Mouse (Mus musculus) myocyte (in vitro differentiated cells): ENCODE data around the gene Dab1. TPM values are rescaled to one million over a fixed set of nuclear protein-coding genes. Genes with fewer than 3 reads are reported as not detected.

Experiments used
- H3K27me3 ChIP-seq: one replicate; pipeline ENCODE4 v1.6.1; 2011; ENCODE audit not compliant: control insufficient read depth, insufficient read depth, insufficient read length
- H3K36me3 ChIP-seq: one replicate; pipeline ENCODE4 v1.6.1; 2011; ENCODE audit not compliant: control insufficient read depth, insufficient read depth
- H3K4me2 ChIP-seq: one replicate; pipeline ENCODE4 v1.6.1; 2011; ENCODE audit warnings: low read depth, control low read depth
- H3K4me3 ChIP-seq: one replicate; pipeline ENCODE4 v1.5.1; 2011; ENCODE audit warnings: mild to moderate bottlenecking, control low read depth, moderate library complexity
- H3K79me2 ChIP-seq: one replicate; pipeline ENCODE4 v1.6.1; 2011; ENCODE audit not compliant: control insufficient read depth, insufficient read depth
- H3ac ChIP-seq: one replicate; pipeline ENCODE4 v1.6.1; 2011; ENCODE audit not compliant: control insufficient read depth, insufficient read length
- CEBPB ChIP-seq: IDR thresholded peaks from 2 replicates; pipeline ENCODE4 v1.6.1; 2011; ENCODE audit warnings: mild to moderate bottlenecking, moderate library complexity; ENCODE audit not compliant: poor library complexity, insufficient read depth, severe bottlenecking
- E2F4 ChIP-seq: IDR thresholded peaks from one replicate; pipeline ENCODE4 v1.6.1; 2011; ENCODE audit warnings: mild to moderate bottlenecking, control low read depth, moderate library complexity; ENCODE audit not compliant: insufficient read depth
- MAX ChIP-seq: IDR thresholded peaks from one replicate; pipeline ENCODE4 v1.6.1; 2011; ENCODE audit warnings: low read depth, mild to moderate bottlenecking, control low read depth
- MYOD1 ChIP-seq, 3 experiments: IDR thresholded peaks; one replicate each; pipeline ENCODE4 v1.6.1; 2011; ENCODE audit warnings: control low read depth in 2 of 3, low read depth in 2 of 3, mild to moderate bottlenecking in 2 of 3, moderate library complexity in 1 of 3; ENCODE audit not compliant: insufficient read length in 2 of 3, control insufficient read depth in 1 of 3
- MYOG ChIP-seq, 3 experiments: IDR thresholded peaks; one replicate each; pipeline ENCODE4 v1.6.1; 2011; ENCODE audit warnings: control low read depth in 2 of 3, low read depth in 2 of 3, mild to moderate bottlenecking in 2 of 3; ENCODE audit not compliant: insufficient read length in 2 of 3, control insufficient read depth in 1 of 3, insufficient read depth in 1 of 3
- POLR2A ChIP-seq: IDR thresholded peaks from one replicate; pipeline ENCODE4 v1.6.1; 2011; ENCODE audit warnings: low read depth, mild to moderate bottlenecking, control low read depth, moderate library complexity; ENCODE audit not compliant: insufficient read length
- POLR2AphosphoS2 ChIP-seq: IDR thresholded peaks from one replicate; pipeline ENCODE4 v1.6.1; 2011; ENCODE audit warnings: low read depth, control low read depth; ENCODE audit not compliant: insufficient read length
- REST ChIP-seq: IDR thresholded peaks from one replicate; pipeline ENCODE4 v1.6.1; 2011; ENCODE audit warnings: mild to moderate bottlenecking, control low read depth, moderate library complexity; ENCODE audit not compliant: insufficient read depth, insufficient read length
- SRF ChIP-seq: IDR thresholded peaks from one replicate; pipeline ENCODE4 v1.6.1; 2011; ENCODE audit warnings: low read depth; ENCODE audit not compliant: control insufficient read depth, insufficient read length
- TCF12 ChIP-seq: IDR thresholded peaks from one replicate; pipeline ENCODE4 v1.6.1; 2011; ENCODE audit warnings: mild to moderate bottlenecking, control low read depth; ENCODE audit not compliant: poor library complexity, insufficient read depth, severe bottlenecking
- TCF3 ChIP-seq: IDR thresholded peaks from one replicate; pipeline ENCODE4 v1.6.1; 2011; ENCODE audit warnings: low read depth, control low read depth; ENCODE audit not compliant: insufficient read length
- USF1 ChIP-seq: IDR thresholded peaks from one replicate; pipeline ENCODE4 v1.6.1; 2011; ENCODE audit warnings: low read depth, mild to moderate bottlenecking, control low read depth, moderate library complexity
- polyA plus RNA-seq: library from polyadenylated mRNA; unstranded; fragments of >200 nt; fragmentation: generic; extraction: Trizol; gene quantifications from one replicate; pipeline ENCODE4 v1.2.1, GENCODE M21; 2012; ENCODE audit warnings: missing spikeins

Dab1 gene
- polyA plus RNA-seq, 1 experiment, result not detected

DNA sequence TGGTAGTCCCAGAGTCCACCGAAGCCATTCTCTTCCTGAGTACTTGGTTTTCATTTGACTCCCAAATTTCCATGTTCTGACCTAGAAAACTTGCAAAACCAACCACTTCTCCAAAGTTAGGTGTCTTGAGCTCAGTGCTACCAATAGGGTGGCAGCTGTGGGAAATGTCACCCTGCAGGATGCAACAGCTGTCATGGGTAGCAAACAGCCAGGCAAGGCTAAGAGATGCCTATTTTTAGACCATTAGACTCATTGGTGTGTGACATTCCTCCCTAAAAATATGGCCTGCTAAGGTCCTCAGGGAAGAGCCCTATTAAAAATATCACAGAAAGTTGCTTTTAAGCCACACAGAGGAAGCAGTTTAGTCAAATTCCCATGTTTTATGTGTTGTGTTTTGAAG is 829.0 kb downstream of the Dab1 start:
- no peak for TF ChIP-seq CEBPB
- TF ChIP-seq MYOD1 (IDR thresholded peaks at IDR 0.05; ENCODE audit: control insufficient read depth in 1 of 3, insufficient read length in 2 of 3, low read depth in 2 of 3), result peak in 1 of 3 experiments; percentile 38
- peak in 1 of 3 experiments; percentile 12 for TF ChIP-seq MYOG (IDR thresholded peaks at IDR 0.05; ENCODE audit: control insufficient read depth in 1 of 3, insufficient read depth in 1 of 3, insufficient read length in 2 of 3, low read depth in 2 of 3)
- TF ChIP-seq MAX, result no peak
- no peak for TF ChIP-seq TCF12
- Histone ChIP-seq H3K4me3 (no peak overlapping the region), H3K4me2 (no peak overlapping the region), H3K79me2 (no peaks in the 10 kb centered on the region), H3K36me3 (no peaks in the 10 kb centered on the region), H3K27me3 (no peaks in the 10 kb centered on the region), H3ac (no peak overlapping the region)

DNA sequence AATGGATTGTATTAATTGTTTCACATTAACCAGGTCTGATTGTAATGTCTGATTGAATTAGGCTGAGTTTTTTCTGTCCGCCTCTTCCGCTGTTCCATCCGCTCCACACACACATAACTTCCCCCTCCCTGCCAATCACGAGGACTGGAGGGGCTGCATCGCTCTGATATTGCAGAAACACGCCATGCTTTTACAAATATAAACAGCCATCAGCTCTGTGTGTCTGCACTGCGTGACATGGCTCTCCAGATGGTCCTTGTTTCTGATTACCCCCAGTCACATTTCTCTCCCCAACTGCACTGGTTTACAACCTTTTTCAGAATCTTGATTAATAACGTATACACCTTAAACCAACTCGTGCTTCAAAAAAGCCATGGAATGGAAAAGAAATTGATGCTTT is 831.5 kb downstream of the Dab1 start:
- no peaks in the 10 kb centered on the region for H3K27me3 ChIP-seq
- H3ac ChIP-seq, result no peak overlapping the region
- no peak for TF ChIP-seq POLR2A
- TF ChIP-seq USF1, result no peak
- TF ChIP-seq CEBPB, result no peak
- no peak for TF ChIP-seq POLR2AphosphoS2
- no peak for TF ChIP-seq REST
- TF ChIP-seq MYOG (IDR thresholded peaks at IDR 0.05; ENCODE audit: control insufficient read depth in 1 of 3, insufficient read depth in 1 of 3, insufficient read length in 2 of 3, low read depth in 2 of 3), result no peak
- TF ChIP-seq TCF3, result no peak
- no peak for TF ChIP-seq MYOD1 (IDR thresholded peaks at IDR 0.05; ENCODE audit: control insufficient read depth in 1 of 3, insufficient read length in 2 of 3, low read depth in 2 of 3)
- no peak for TF ChIP-seq MAX
- no peak for TF ChIP-seq E2F4
- no peak for TF ChIP-seq TCF12
- TF ChIP-seq SRF, result no peak
- H3K36me3 ChIP-seq, result no peaks in the 10 kb centered on the region
- no peak overlapping the region for H3K4me3 ChIP-seq
- H3K79me2 ChIP-seq, result no peaks in the 10 kb centered on the region
- H3K4me2 ChIP-seq, result no peak overlapping the region

DNA sequence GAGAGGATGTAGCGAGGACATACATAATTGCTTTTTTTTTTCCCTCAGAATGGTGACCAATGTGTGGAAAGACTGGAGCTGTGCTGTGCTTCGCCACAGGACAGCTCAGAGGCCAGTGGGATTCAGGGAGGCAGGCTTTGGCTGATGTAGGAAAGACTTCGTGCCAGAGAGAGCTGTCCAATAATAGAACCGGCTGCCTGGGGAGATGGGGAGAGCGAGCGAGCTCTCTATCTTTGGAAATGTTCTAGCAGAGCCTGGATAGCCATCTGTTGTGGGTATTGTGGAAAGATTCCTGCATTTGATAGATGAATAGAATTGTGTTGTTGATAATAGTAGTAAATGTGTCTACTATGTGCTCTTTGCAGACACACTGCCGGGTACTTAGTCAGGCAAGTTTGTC is 833.4 kb downstream of the Dab1 start:
- no peaks in the 10 kb centered on the region for H3K79me2 ChIP-seq
- TF ChIP-seq POLR2AphosphoS2, result no peak
- no peak for TF ChIP-seq MAX
- no peak for TF ChIP-seq POLR2A
- TF ChIP-seq USF1, result no peak
- no peak for TF ChIP-seq MYOD1 (IDR thresholded peaks at IDR 0.05; ENCODE audit: control insufficient read depth in 1 of 3, insufficient read length in 2 of 3, low read depth in 2 of 3)
- no peak for TF ChIP-seq E2F4
- TF ChIP-seq TCF3, result no peak
- no peak for TF ChIP-seq MYOG (IDR thresholded peaks at IDR 0.05; ENCODE audit: control insufficient read depth in 1 of 3, insufficient read depth in 1 of 3, insufficient read length in 2 of 3, low read depth in 2 of 3)
- TF ChIP-seq REST, result no peak
- no peak for TF ChIP-seq SRF
- TF ChIP-seq TCF12, result no peak
- TF ChIP-seq CEBPB, result no peak
- H3K36me3 ChIP-seq, result no peaks in the 10 kb centered on the region
- no peak overlapping the region for H3K4me3 ChIP-seq
- H3ac ChIP-seq, result no peak overlapping the region
- no peak overlapping the region for H3K4me2 ChIP-seq
- H3K27me3 ChIP-seq, result no peaks in the 10 kb centered on the region

DNA sequence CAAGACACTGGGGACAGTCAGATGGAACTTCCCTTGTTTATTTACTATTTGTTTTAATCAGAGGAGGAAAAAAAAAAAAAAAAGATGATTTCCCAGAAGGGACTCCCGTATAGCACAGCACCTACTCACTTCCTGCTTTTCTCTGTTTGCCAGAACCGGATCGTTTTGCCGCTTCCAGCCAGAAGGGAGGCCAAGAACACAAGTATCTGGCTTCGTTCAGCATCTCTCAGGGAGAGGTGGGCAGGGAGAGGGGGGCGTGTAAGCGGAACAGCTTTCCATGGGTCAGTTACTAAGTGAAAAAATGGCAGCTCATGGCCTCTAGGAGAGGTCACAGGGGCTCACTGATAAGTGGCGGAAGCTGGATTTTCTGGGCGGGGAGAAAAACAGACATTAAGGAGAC is 836.0 kb downstream of the Dab1 start:
- Histone ChIP-seq H3K79me2 (no peaks in the 10 kb centered on the region), H3K4me2 (no peak overlapping the region), H3K4me3 (no peak overlapping the region), H3K36me3 (no peaks in the 10 kb centered on the region), H3K27me3 (no peaks in the 10 kb centered on the region), H3ac (no peak overlapping the region)
- no peak for TF ChIP-seq POLR2AphosphoS2
- TF ChIP-seq MAX, result no peak

DNA sequence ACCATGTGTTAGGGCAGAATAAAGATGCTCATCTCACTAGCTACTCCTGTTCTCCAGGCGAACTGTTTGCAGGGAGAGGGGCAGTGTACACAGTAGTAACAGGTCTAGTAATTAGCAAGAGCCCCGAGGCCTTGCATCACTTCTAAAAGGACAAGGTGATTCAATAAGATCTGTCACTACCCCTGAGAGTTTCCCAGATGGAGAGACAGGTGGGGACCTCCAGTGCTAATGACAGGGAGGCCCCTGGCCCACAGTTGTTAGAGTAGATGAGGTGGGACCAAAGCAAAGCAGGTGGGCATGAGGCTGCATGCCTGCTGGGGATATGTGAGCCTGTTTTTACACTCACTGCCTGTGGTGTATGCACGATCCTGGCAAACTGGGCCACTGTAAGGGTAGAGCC is 836.6 kb downstream of the Dab1 start:
- Histone ChIP-seq H3K36me3 (no peaks in the 10 kb centered on the region), H3K27me3 (no peaks in the 10 kb centered on the region), H3K4me2 (no peak overlapping the region), H3ac (no peak overlapping the region), H3K79me2 (no peaks in the 10 kb centered on the region), H3K4me3 (no peak overlapping the region)
- no peak for TF ChIP-seq POLR2A
- no peak for TF ChIP-seq E2F4
- no peak for TF ChIP-seq POLR2AphosphoS2
- TF ChIP-seq MYOD1 (IDR thresholded peaks at IDR 0.05; ENCODE audit: control insufficient read depth in 1 of 3, insufficient read length in 2 of 3, low read depth in 2 of 3), result no peak
- TF ChIP-seq CEBPB, result no peak
- no peak for TF ChIP-seq TCF3
- no peak for TF ChIP-seq MYOG (IDR thresholded peaks at IDR 0.05; ENCODE audit: control insufficient read depth in 1 of 3, insufficient read depth in 1 of 3, insufficient read length in 2 of 3, low read depth in 2 of 3)
- no peak for TF ChIP-seq USF1
- no peak for TF ChIP-seq TCF12
- no peak for TF ChIP-seq REST
- TF ChIP-seq SRF, result no peak
- TF ChIP-seq MAX, result no peak
